Mouse (Mus musculus) mouse embryonic stem cell (cell line): ENCODE measurements around the gene Ctdspl.

Experiments
- in situ Hi-C, 2 experiments: fragments of 300-500 bp; cut with MboI; formaldehyde crosslinking; loops; 1 replicate in 1 of 2; 3 replicates in 1 of 2; pipeline ENCODE4 v1.14.3; 2019 to 2020; ENCODE audit warnings: low sequenced_read_pairs in 2 of 2, low pct_unique_long_range_greater_than_20kb in 1 of 2, mixed read lengths in 1 of 2; ENCODE audit not compliant: unreplicated experiment in 1 of 2

Gene Ctdspl

GRCm38 (mm10) chr9:118973566-118973965 is 47.3 kb downstream of the Ctdspl start:
- in situ Hi-C loops: no loop called here

GRCm38 (mm10) chr9:118974148-118974547 is 47.9 kb downstream of the Ctdspl start:
- in situ Hi-C loops: no loop called here

- in situ Hi-C loops: no loop called here
These were observed 49.0 kb downstream of the Ctdspl start for GRCm38 (mm10) chr9:118975211-118975671.

- in situ Hi-C loops: no loop called here
These were observed 49.5 kb downstream of the Ctdspl start for GRCm38 (mm10) chr9:118975758-118976157.

GRCm38 (mm10) chr9:118976561-118976960 is 50.3 kb downstream of the Ctdspl start:
- in situ Hi-C loops: no loop called here

- in situ Hi-C loops: no loop called here
These were observed 51.2 kb downstream of the Ctdspl start for GRCm38 (mm10) chr9:118977425-118977824.

GRCm38 (mm10) chr9:118980411-118980823 is 54.2 kb downstream of the Ctdspl start:
- in situ Hi-C loops: no loop called here

- in situ Hi-C loops: no loop called here
These were observed 58.6 kb downstream of the Ctdspl start for GRCm38 (mm10) chr9:118984650-118985432.

- in situ Hi-C loops: no loop called here
These were observed 60.0 kb downstream of the Ctdspl start for GRCm38 (mm10) chr9:118986286-118986685.

- in situ Hi-C loops: no loop called here
These were observed 62.7 kb downstream of the Ctdspl start for GRCm38 (mm10) chr9:118988787-118989580.

- in situ Hi-C loops: no loop called here
These were observed 64.2 kb downstream of the Ctdspl start for GRCm38 (mm10) chr9:118990490-118990889.

GRCm38 (mm10) chr9:118991750-118992585 is 65.7 kb downstream of the Ctdspl start:
- in situ Hi-C loops: no loop called here

GRCm38 (mm10) chr9:118992586-118992955 is 66.3 kb downstream of the Ctdspl start:
- in situ Hi-C loops: no loop called here

- in situ Hi-C loops: no loop called here
These were observed 68.4 kb downstream of the Ctdspl start for GRCm38 (mm10) chr9:118994524-118995227.

GRCm38 (mm10) chr9:118995539-118995938 is 69.3 kb downstream of the Ctdspl start:
- in situ Hi-C loops: no loop called here

GRCm38 (mm10) chr9:118997241-118997640 is 71.0 kb downstream of the Ctdspl start:
- in situ Hi-C loops: no loop called here

- in situ Hi-C loops: no loop called here
These were observed 73.9 kb downstream of the Ctdspl start for GRCm38 (mm10) chr9:119000196-119000595.

- in situ Hi-C loops: no loop called here
These were observed 76.0 kb downstream of the Ctdspl start for GRCm38 (mm10) chr9:119002267-119002666.
